Mouse (Mus musculus) left cerebral cortex, postnatal 4 days (tissue): ENCODE data around the gene Ss18l1. TPM values are rescaled to one million over a fixed set of nuclear protein-coding genes. Genes with fewer than 3 reads are reported as not detected.

Experiments used
- DNase-seq: peaks from one replicate; pipeline ENCODE4 v3.0.0-alpha.2; 2022
- intact Hi-C: fragments of 180-260 bp; cut with DNase I; formaldehyde crosslinking; loops from one replicate; pipeline ENCODE4 v1.15.1; 2025
- total RNA-seq, 2 experiments: library from RNA; stranded (reverse); gene quantifications; 2 replicates each; pipeline ENCODE4 v1.2.3; 2021

The Ss18l1 gene
- total RNA-seq, 2 experiments from 2014 or later = 59.2 to 60.9 TPM

GRCm38 (mm10) chr2:180116081-180116493 lies 73.8 kb downstream of the Ss18l1 start:
- intact Hi-C loops = loop anchor here (5.0 kb wide), 1 partner anchor 44 kb away; the partner anchor contains the start of gene Mtg2

GRCm38 (mm10) chr2:180116741-180117484 lies 74.6 kb downstream of the Ss18l1 start:
- intact Hi-C loops = loop anchor here (5.0 kb wide), 1 partner anchor 45 kb away; the partner anchor contains the start of gene Mtg2
- peak; percentile 27 for DNase-seq

More at GRCm38 (mm10) chr2:180116081-180116493, 73.8 kb downstream of the Ss18l1 start:
- no peak for DNase-seq

GRCm38 (mm10) chr2:180117485-180118194 lies 75.3 kb downstream of the Ss18l1 start:
- intact Hi-C loops = loop anchor here (5.0 kb wide), 1 partner anchor 45 kb away; the partner anchor contains the start of gene Mtg2
- peak; percentile 65 for DNase-seq

- peak; percentile 100 for DNase-seq
- intact Hi-C loops = loop anchor here (5.0 kb wide), 1 partner anchor 47 kb away; the partner anchor contains the start of gene Mtg2
These were observed 76.5 kb downstream of the Ss18l1 start, which contains the start of gene Osbpl2 for GRCm38 (mm10) chr2:180118661-180119438. Gene Osbpl2, plus strand, starts transcription at chr2:180119306.

Other genes with a start within 250 kb of the Ss18l1 start
- gene Taf4, start 65.9 kb upstream of the Ss18l1 start, total RNA-seq = 10 to 100 TPM; 24.5 to 27.9 TPM
- gene Lsm14b, start 17.5 kb upstream of the Ss18l1 start, total RNA-seq = 100 to 1,000 TPM; 199 to 202 TPM
- gene Psma7, start 76 bp upstream of the Ss18l1 start, total RNA-seq = 100 to 1,000 TPM; 244 to 245 TPM
- 10 to 100 TPM; 19.8 to 20.5 TPM for gene Mtg2, start 28.1 kb downstream of the Ss18l1 start, total RNA-seq
- 10 to 100 TPM; 16.6 to 17.4 TPM for gene Hrh3, start 62.0 kb downstream of the Ss18l1 start, total RNA-seq
- 10 to 100 TPM; 61.9 to 64.5 TPM for gene Osbpl2, start 76.8 kb downstream of the Ss18l1 start, total RNA-seq
- gene Adrm1, start 129.0 kb downstream of the Ss18l1 start, total RNA-seq = 100 to 1,000 TPM; 117 to 118 TPM
- gene Lama5, start 183.3 kb downstream of the Ss18l1 start, total RNA-seq = 1 to 10 TPM; 6.3 to 6.5 TPM
- gene Rps21, start 214.9 kb downstream of the Ss18l1 start, total RNA-seq = 100 to 1,000 TPM; 616 to 687 TPM
- gene Cables2, start 231.0 kb downstream of the Ss18l1 start, total RNA-seq = 10 to 100 TPM; 47.2 to 48.6 TPM
- not detected for gene Rbbp8nl, start 247.4 kb downstream of the Ss18l1 start, total RNA-seq